Mouse (Mus musculus) hindbrain, postnatal 0 days (tissue): Measurements from ENCODE around the gene Pacsin3. TPM values are rescaled to one million over a fixed set of nuclear protein-coding genes. Genes with fewer than 3 reads are reported as not detected.

Source experiments
- ATAC-seq: fragments of 200-750 bp; cut with Nextera tagmentation; 2 replicates; pipeline ENCODE4 v1.8.0; 2017; ENCODE audit warnings: mild to moderate bottlenecking, moderate TSS enrichment, moderate library complexity
- DNase-seq: peaks from one replicate; pipeline ENCODE4 v3.0.0-alpha.2; 2015; ENCODE audit warnings: low spot score
- H3K27ac ChIP-seq: fragments of 300-500 bp; sonication (generic); 2 replicates; pipeline ENCODE4 v1.5.1; 2014; ENCODE audit warnings: mild to moderate bottlenecking
- H3K27me3 ChIP-seq: fragments of 300-500 bp; sonication (generic); 2 replicates; pipeline ENCODE4 v1.6.1; 2014; ENCODE audit warnings: low read length, mixed read lengths; ENCODE audit not compliant: insufficient read depth
- H3K36me3 ChIP-seq: fragments of 300-500 bp; sonication (generic); 2 replicates; pipeline ENCODE4 v1.6.1; 2014; ENCODE audit warnings: low read length, mixed read lengths; ENCODE audit not compliant: insufficient read depth
- H3K4me1 ChIP-seq: fragments of 300-500 bp; sonication (generic); 2 replicates; pipeline ENCODE4 v1.6.1; 2014; ENCODE audit warnings: antibody characterized with exemption, low read length, mixed read lengths; ENCODE audit not compliant: insufficient read depth
- H3K4me2 ChIP-seq: fragments of 300-500 bp; sonication (generic); 2 replicates; pipeline ENCODE4 v1.6.1; 2014; ENCODE audit warnings: low read depth, mild to moderate bottlenecking, low read length, moderate library complexity, mixed read lengths
- H3K4me3 ChIP-seq: fragments of 300-500 bp; sonication (generic); 2 replicates; pipeline ENCODE4 v1.5.1; 2014; ENCODE audit warnings: low read length
- H3K9ac ChIP-seq: fragments of 300-500 bp; sonication (generic); replicated peaks from 2 replicates; pipeline ENCODE4 v1.6.1; 2014; ENCODE audit warnings: mild to moderate bottlenecking, low read length, moderate library complexity, mixed read lengths
- H3K9me3 ChIP-seq: fragments of 300-500 bp; sonication (generic); 2 replicates; pipeline ENCODE4 v1.6.1; 2016; ENCODE audit warnings: low read length, mixed read lengths
- CTCF ChIP-seq: IDR thresholded peaks from 2 replicates; pipeline ENCODE4 v1.5.1; 2016; ENCODE audit warnings: antibody characterized with exemption, control low read depth, low read depth
- WGBS: fragments of 180-500 bp; shearing (Covaris S2); extraction: QIAGEN DNeasy Blood & Tissue Kit; methylation state at CpG from one replicate; pipeline ENCODE4 v1.1.7; 2014; 5-methylcytosine and 5-hydroxymethylcytosine counted together
- polyA plus RNA-seq: library from polyadenylated mRNA; unstranded; fragments of >200 nt; fragmentation: Nextera tagmentation; extraction: Ambion mirVana; gene quantifications from 2 replicates; pipeline ENCODE4 v1.2.1, GENCODE M21; 2015
- total RNA-seq: library from RNA; depleted of rRNA; stranded (reverse); fragments of >200 nt; gene quantifications from 2 replicates; pipeline ENCODE4 v1.2.3, GENCODE M21; 2014; rRNA removed

Pacsin3 gene
- total and polyA plus RNA-seq, 2 experiments from 2014 or later: 16.3 to 26.0 TPM

DNA sequence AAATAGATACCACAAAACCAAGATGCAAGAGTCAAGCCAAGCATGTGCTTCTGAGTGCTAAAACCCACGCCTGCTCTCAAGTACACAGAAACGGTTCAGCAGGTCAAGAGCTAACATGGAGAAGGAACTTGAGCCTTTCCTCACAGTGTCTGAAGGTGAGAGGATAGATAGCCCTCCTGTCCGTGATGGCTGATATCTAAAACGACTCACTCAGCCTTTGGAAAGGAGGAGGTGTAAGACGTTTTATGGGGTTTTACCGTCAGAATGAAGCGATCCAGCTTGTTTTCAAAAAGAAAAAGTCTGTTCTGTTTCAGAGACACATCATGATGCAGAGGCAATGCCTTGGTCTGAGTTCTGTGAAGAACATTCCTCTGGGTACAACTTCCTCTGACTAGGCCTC is 58.4 kb downstream of the Pacsin3 start:
- no peak for ATAC-seq
- H3K4me1 ChIP-seq: peaks cover 6% of the 10 kb centered on the region; the same call in 1 of the 2 replicates
- H3K4me3 ChIP-seq: no peak overlapping the region
- no peak for DNase-seq
- H3K4me2 ChIP-seq: no peak overlapping the region
- no peaks in the 10 kb centered on the region for H3K9me3 ChIP-seq
- TF ChIP-seq CTCF: no peak
- no peak overlapping the region for H3K9ac ChIP-seq
- no peaks in the 10 kb centered on the region for H3K36me3 ChIP-seq
- no peak overlapping the region for H3K27ac ChIP-seq
- WGBS: 95% methylated on average over 7 of the region's 7 CpGs
- H3K27me3 ChIP-seq: no peaks in the 10 kb centered on the region

Other genes starting within 250 kb of the Pacsin3 start
- gene Rapsn, start 220.3 kb upstream of the Pacsin3 start, total RNA-seq: 0.22 TPM in 1 of 2 replicates, not detected in the other
- gene Rapsn, start 220.3 kb upstream of the Pacsin3 start, polyA plus RNA-seq: 0.88 and 1.1 TPM in 2 replicates
- gene Psmc3, start 201.9 kb upstream of the Pacsin3 start, total RNA-seq: 154 and 160 TPM in 2 replicates
- gene Psmc3, start 201.9 kb upstream of the Pacsin3 start, polyA plus RNA-seq: 249 and 261 TPM in 2 replicates
- gene Slc39a13, start 185.5 kb upstream of the Pacsin3 start, total RNA-seq: 37.1 and 42.7 TPM in 2 replicates
- gene Slc39a13, start 185.5 kb upstream of the Pacsin3 start, polyA plus RNA-seq: 22.6 and 24.4 TPM in 2 replicates
- gene Spi1, start 173.6 kb upstream of the Pacsin3 start, total RNA-seq: 3.0 and 8.5 TPM in 2 replicates
- gene Spi1, start 173.6 kb upstream of the Pacsin3 start, polyA plus RNA-seq: 4.5 and 4.9 TPM in 2 replicates
- 0.25 and 0.37 TPM in 2 replicates for gene Mybpc3, start 137.8 kb upstream of the Pacsin3 start, total RNA-seq
- gene Mybpc3, start 137.8 kb upstream of the Pacsin3 start, polyA plus RNA-seq: 0.13 and 0.23 TPM in 2 replicates
- 64.2 TPM in 2 replicates for gene Madd, start 72.1 kb upstream of the Pacsin3 start, total RNA-seq
- 31.3 and 32.7 TPM in 2 replicates for gene Madd, start 72.1 kb upstream of the Pacsin3 start, polyA plus RNA-seq
- 4.4 and 4.8 TPM in 2 replicates for gene Nr1h3, start 53.1 kb upstream of the Pacsin3 start, total RNA-seq
- 2.5 and 2.7 TPM in 2 replicates for gene Nr1h3, start 53.1 kb upstream of the Pacsin3 start, polyA plus RNA-seq
- gene Acp2, start 53.1 kb upstream of the Pacsin3 start, total RNA-seq: 48.5 and 151 TPM in 2 replicates
- 30.3 and 30.9 TPM in 2 replicates for gene Acp2, start 53.1 kb upstream of the Pacsin3 start, polyA plus RNA-seq
- 7.6 and 11.3 TPM in 2 replicates for gene Ddb2, start 19.0 kb upstream of the Pacsin3 start, total RNA-seq
- 11.5 and 12.9 TPM in 2 replicates for gene Ddb2, start 19.0 kb upstream of the Pacsin3 start, polyA plus RNA-seq
- 41.8 and 54.4 TPM in 2 replicates for gene Arfgap2, start 9.0 kb downstream of the Pacsin3 start, total RNA-seq
- gene Arfgap2, start 9.0 kb downstream of the Pacsin3 start, polyA plus RNA-seq: 53.8 and 54.1 TPM in 2 replicates
- 152 and 175 TPM in 2 replicates for gene 1110051M20Rik, start 188.8 kb downstream of the Pacsin3 start, total RNA-seq
- gene 1110051M20Rik, start 188.8 kb downstream of the Pacsin3 start, polyA plus RNA-seq: 136 and 141 TPM in 2 replicates
- 28.0 and 28.4 TPM in 2 replicates for gene Lrp4, start 201.6 kb downstream of the Pacsin3 start, total RNA-seq
- gene Lrp4, start 201.6 kb downstream of the Pacsin3 start, polyA plus RNA-seq: 4.9 and 6.7 TPM in 2 replicates